Mouse (Mus musculus): ENCODE results near the gene Zbtb37. TPM values are rescaled to one million over a fixed set of nuclear protein-coding genes. Genes with fewer than 3 reads are reported as not detected.

The Zbtb37 gene
- 4.0 and 7.4 TPM in 2 replicates for polyA plus RNA-seq (2015; fragmentation: Nextera tagmentation; extraction: Ambion mirVana)

DNA sequence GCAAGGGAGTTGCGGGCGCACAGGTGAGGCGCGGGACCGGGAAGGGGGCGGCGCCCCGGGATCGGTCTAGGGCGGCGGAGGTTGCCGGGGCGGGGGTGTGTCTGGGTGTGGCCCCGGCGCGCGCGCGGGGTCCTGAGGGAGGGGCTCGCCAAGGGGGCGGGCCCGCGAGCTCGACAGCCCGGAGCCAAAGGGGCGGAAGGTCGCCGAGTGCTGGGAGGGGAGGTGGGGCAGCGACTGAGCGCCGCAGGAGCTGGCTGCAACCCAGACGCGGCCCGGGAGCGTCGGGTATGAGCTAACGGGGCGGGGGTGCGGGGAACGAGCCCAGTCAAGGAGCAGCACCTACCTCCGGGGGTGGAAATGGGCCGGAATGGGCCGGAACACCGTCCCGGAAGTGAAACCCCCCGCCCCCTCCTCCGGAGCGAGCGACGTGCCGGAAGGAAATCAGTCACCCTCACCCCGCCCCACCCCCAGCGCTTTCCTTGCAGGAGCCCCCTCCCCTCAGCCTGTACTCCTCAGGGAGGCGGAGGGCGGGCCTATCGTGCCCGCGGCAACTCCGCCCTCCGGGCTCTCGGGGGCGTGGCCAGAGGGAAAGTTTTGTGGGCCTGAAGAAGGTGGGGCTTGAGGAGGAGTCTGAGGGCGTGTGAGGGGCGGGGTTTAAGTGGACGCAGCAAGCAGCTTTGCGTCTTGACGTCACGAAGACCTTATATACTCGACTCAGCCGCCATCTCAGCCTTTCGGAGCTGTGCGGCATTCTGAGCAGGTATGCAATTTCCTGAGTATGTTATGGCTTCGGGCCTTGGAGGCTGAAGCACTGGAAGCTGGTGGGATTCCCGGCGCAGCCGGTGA, at the start of gene Zbtb37:
Zbtb37 (minus strand) TSS at position 415 of the 846 bp plus-strand sequence.
- ATAC-seq (ENCODE audit: insufficient read depth, low FRiP score) = peak; percentile 93
- peak within 1 kb of the TSS; percentile 72 for H3K4me2 ChIP-seq (ENCODE audit: low read depth, low read length)
- H3K9me3 ChIP-seq (replicated peaks; ENCODE audit: control insufficient read depth, low read length) = no peaks in the 10 kb centered on the region
- H3K27me3 ChIP-seq (ENCODE audit: control insufficient read depth, insufficient read depth, low read length) = no peaks in the 10 kb centered on the region
- H3K27ac ChIP-seq (ENCODE audit: low read length) = peak within 1 kb of the TSS; percentile 97
- peak within 1 kb of the TSS; percentile 94 for H3K9ac ChIP-seq (ENCODE audit: low read length)
- H3K36me3 ChIP-seq (ENCODE audit: control insufficient read depth, insufficient read depth, low read length) = peaks cover 33% of the 10 kb centered on the region
- H3K4me3 ChIP-seq (replicated peaks; ENCODE audit: low read length) = peak within 1 kb of the TSS; percentile 62
- peaks cover 9% of the 10 kb centered on the region for H3K4me1 ChIP-seq (ENCODE audit: control insufficient read depth, insufficient read depth, low read length)
- WGBS = under 1% methylated on average over 73 of the region's 76 CpGs

DNA sequence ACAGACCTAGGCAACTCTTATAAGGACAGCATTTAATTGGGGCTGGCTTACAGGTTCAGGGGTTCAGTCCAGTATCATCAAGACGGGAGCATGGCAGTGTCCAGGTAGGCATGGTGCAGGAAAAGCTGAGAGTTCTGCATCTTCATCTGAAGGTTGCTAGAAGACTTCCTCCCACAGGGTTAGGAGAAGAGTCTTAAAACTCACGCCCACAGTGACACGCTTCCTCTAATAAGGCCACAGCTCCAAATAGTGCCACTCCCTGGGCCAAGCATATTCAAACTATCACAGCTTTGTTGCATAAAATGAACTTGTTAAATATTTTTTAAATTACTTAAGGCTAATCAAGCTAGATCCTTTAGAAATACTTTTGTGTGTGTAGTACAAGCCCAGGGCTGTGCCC, 42.6 kb upstream of the Zbtb37 start:
- H3K36me3 ChIP-seq (ENCODE audit: control insufficient read depth, insufficient read depth, low read length) = peaks cover 8% of the 10 kb centered on the region
- WGBS = 85% methylated on average over 3 of the region's 3 CpGs

DNA sequence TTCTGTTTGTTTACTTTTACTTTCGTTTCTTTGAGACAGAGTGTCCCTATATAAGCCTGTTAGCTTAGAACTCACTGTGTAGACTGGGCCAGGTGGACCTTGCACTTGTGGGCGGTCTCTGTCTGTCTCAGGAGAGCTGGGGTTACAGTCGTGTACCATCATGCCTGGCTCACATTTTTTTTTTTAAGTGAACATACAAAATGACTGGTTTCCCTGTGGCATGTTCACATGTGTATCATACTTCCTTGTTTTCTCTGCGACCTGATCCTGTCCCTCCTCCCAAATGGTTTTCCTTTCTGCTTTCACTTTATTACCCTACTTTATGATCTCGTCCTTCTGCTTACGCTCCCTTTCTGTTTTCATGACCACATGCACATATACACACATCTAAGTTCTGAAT, 41.6 kb upstream of the Zbtb37 start:
- Histone ChIP-seq H3K4me1 (ENCODE audit: control insufficient read depth, insufficient read depth, low read length) (peaks cover 18% of the 10 kb centered on the region), H3K36me3 (ENCODE audit: control insufficient read depth, insufficient read depth, low read length) (peaks cover 3% of the 10 kb centered on the region; the same call in 1 of the 2 replicates), H3K9ac (ENCODE audit: low read length) (no peak overlapping the region), H3K4me3 (replicated peaks; ENCODE audit: low read length) (no peak overlapping the region), H3K9me3 (replicated peaks; ENCODE audit: control insufficient read depth, low read length) (no peaks in the 10 kb centered on the region), H3K4me2 (ENCODE audit: low read depth, low read length) (no peak overlapping the region), H3K27me3 (ENCODE audit: control insufficient read depth, insufficient read depth, low read length) (no peaks in the 10 kb centered on the region), H3K27ac (ENCODE audit: low read length) (no peak overlapping the region)
- ATAC-seq (ENCODE audit: insufficient read depth, low FRiP score) = no peak
- WGBS = 75% methylated on average over 6 of the region's 6 CpGs

More for the DNA sequence above, 42.6 kb upstream of the Zbtb37 start:
- Histone ChIP-seq H3K4me3 (replicated peaks; ENCODE audit: low read length) (no peak overlapping the region), H3K9ac (ENCODE audit: low read length) (no peak overlapping the region), H3K4me2 (ENCODE audit: low read depth, low read length) (no peak overlapping the region), H3K27ac (ENCODE audit: low read length) (no peak overlapping the region), H3K9me3 (replicated peaks; ENCODE audit: control insufficient read depth, low read length) (no peaks in the 10 kb centered on the region), H3K27me3 (ENCODE audit: control insufficient read depth, insufficient read depth, low read length) (no peaks in the 10 kb centered on the region), H3K4me1 (ENCODE audit: control insufficient read depth, insufficient read depth, low read length) (peaks cover 14% of the 10 kb centered on the region)
- no peak for ATAC-seq (ENCODE audit: insufficient read depth, low FRiP score)

DNA sequence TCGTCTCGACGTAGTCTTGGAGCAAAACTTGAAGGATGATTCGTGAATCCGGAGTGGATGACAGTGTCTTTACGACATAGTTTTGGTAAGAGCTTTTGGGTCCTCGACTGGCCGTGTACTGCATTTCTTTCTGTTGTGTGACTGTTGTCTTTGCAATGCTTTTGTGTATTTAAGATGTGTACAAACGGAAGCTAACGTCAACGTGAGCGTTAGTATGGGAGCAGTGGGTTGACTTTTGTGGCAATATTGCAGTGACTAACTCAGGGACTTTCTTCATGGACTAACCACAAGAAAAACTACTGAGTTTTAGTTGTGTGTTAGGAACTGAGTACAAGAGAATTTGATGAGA, 36.6 kb upstream of the Zbtb37 start:
- under 1% methylated on average over 12 of the region's 12 CpGs for WGBS
- peaks cover 18% of the 10 kb centered on the region for H3K4me1 ChIP-seq (ENCODE audit: control insufficient read depth, insufficient read depth, low read length)
- peak overlapping the region; percentile 80 for H3K27ac ChIP-seq (ENCODE audit: low read length)
- H3K36me3 ChIP-seq (ENCODE audit: control insufficient read depth, insufficient read depth, low read length) = no peaks in the 10 kb centered on the region
- H3K4me3 ChIP-seq (replicated peaks; ENCODE audit: low read length) = peak overlapping the region; percentile 88
- H3K9me3 ChIP-seq (replicated peaks; ENCODE audit: control insufficient read depth, low read length) = no peaks in the 10 kb centered on the region
- no peaks in the 10 kb centered on the region for H3K27me3 ChIP-seq (ENCODE audit: control insufficient read depth, insufficient read depth, low read length)
- peak overlapping the region; percentile 86 for H3K9ac ChIP-seq (ENCODE audit: low read length)
- no peak for ATAC-seq (ENCODE audit: insufficient read depth, low FRiP score)
- H3K4me2 ChIP-seq (ENCODE audit: low read depth, low read length) = peak overlapping the region; percentile 76

DNA sequence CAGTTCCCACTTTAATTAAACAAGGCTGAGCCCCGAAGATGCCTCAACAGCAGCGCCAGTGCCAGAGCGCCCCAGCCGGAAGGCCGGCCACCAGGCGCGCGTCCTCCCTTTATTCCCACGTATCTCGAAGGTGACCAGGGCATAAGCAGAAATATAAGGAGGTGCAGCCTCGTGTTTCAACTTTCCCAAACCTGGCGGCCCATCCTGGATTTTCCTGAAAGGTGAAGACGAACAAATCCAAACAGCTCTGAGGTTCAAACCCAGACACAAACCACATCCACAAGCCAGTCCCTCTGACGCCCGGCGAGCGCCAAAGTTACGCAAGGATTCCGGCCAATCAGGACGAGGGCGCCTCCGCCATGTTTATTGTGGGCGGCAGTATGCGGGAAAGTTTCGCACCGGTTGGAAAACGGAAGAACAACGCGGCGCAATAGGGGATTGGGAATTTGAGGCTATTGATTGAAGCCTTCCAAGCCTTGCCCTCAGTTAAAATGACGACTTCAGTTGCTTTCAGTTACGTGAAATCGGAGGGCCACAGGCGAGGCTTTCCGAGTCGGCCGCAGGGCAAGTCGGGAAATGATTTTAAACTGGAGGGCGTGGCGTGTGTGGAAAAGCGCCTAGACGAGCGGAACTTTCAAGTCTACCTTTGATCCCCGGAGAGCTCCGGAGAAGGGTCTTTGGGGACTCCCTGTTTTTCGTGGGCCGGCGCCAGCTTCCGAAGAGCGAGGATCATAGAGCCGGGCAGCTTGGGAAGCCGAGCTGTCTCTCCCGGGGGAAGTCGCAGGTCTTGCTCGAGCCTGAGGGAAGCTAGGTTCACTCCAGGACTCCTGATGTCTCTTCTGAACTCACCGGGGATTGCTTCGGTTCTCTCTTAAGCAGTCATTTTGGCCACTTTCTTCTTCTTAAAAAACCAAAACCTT, 36.0 kb upstream of the Zbtb37 start, which contains the start of the genes Dars2 and Cenpl:
Dars2 (minus strand) TSS at position 307 of the 920 bp plus-strand sequence.
Cenpl (plus strand) TSS at position 362 of the 920 bp plus-strand sequence.
- Histone ChIP-seq H3K36me3 (ENCODE audit: control insufficient read depth, insufficient read depth, low read length) (no peaks in the 10 kb centered on the region), H3K4me2 (ENCODE audit: low read depth, low read length) (peak within 1 kb of the TSS; percentile 76), H3K4me3 (replicated peaks; ENCODE audit: low read length) (peak within 1 kb of the TSS; percentile 88), H3K27ac (ENCODE audit: low read length) (peak within 1 kb of the TSS; percentile 80), H3K9me3 (replicated peaks; ENCODE audit: control insufficient read depth, low read length) (no peaks in the 10 kb centered on the region), H3K4me1 (ENCODE audit: control insufficient read depth, insufficient read depth, low read length) (peaks cover 18% of the 10 kb centered on the region), H3K27me3 (ENCODE audit: control insufficient read depth, insufficient read depth, low read length) (no peaks in the 10 kb centered on the region), H3K9ac (ENCODE audit: low read length) (peak within 1 kb of the TSS; percentile 86)
- under 1% methylated on average over 57 of the region's 57 CpGs for WGBS
- peak; percentile 97 for ATAC-seq (ENCODE audit: insufficient read depth, low FRiP score)

DNA sequence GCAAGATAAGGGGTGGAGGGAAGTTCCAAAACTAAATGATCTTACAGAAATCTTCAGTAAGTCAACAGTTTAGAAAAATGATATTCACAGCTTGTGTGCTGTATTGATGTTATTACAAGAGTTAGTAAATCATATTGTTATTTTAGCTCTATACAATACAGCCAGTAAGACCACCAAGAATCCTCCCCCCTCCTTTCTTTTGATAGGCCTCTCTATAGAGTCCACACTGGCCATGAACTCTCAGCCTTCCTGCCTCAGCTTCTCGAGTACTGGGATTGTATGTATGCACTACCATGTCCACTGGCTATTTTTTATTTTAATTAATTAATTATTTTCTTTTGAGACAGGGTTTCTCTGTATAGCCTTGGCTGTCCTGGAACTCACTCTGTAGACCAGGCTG, 28.7 kb upstream of the Zbtb37 start:
- H3K9ac ChIP-seq (ENCODE audit: low read length) = no peak overlapping the region
- H3K27me3 ChIP-seq (ENCODE audit: control insufficient read depth, insufficient read depth, low read length) = no peaks in the 10 kb centered on the region
- WGBS = 86% methylated on average over 1 of the region's 1 CpGs
- no peak overlapping the region for H3K4me3 ChIP-seq (replicated peaks; ENCODE audit: low read length)
- no peaks in the 10 kb centered on the region for H3K9me3 ChIP-seq (replicated peaks; ENCODE audit: control insufficient read depth, low read length)
- H3K27ac ChIP-seq (ENCODE audit: low read length) = no peak overlapping the region
- no peak for ATAC-seq (ENCODE audit: insufficient read depth, low FRiP score)
- no peaks in the 10 kb centered on the region for H3K36me3 ChIP-seq (ENCODE audit: control insufficient read depth, insufficient read depth, low read length)
- H3K4me2 ChIP-seq (ENCODE audit: low read depth, low read length) = no peak overlapping the region
- H3K4me1 ChIP-seq (ENCODE audit: control insufficient read depth, insufficient read depth, low read length) = no peaks in the 10 kb centered on the region

DNA sequence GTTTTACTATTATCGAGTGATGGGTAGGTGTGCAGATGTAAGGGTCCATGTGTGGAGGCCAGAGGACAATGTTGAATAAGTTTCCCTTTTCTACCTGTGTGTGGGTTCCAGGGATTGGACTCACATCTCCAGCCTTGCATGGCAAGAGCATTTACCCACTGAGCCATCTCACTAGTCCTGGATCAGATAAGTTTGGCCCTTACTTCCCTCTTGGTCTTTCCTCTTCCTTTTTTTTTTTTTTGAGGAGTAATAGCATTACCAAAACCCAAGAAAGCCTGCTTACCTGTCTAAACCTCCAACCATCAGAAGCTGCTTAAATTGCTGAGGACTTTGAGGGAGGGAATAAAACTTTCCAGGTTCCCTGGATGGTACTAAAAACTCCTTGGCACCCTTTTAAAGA, 22.5 kb upstream of the Zbtb37 start:
- Histone ChIP-seq H3K9me3 (replicated peaks; ENCODE audit: control insufficient read depth, low read length) (no peaks in the 10 kb centered on the region), H3K4me2 (ENCODE audit: low read depth, low read length) (no peak overlapping the region), H3K9ac (ENCODE audit: low read length) (no peak overlapping the region), H3K27me3 (ENCODE audit: control insufficient read depth, insufficient read depth, low read length) (no peaks in the 10 kb centered on the region), H3K4me1 (ENCODE audit: control insufficient read depth, insufficient read depth, low read length) (no peaks in the 10 kb centered on the region), H3K4me3 (replicated peaks; ENCODE audit: low read length) (no peak overlapping the region), H3K36me3 (ENCODE audit: control insufficient read depth, insufficient read depth, low read length) (peaks cover 3% of the 10 kb centered on the region), H3K27ac (ENCODE audit: low read length) (no peak overlapping the region)
- 90% methylated on average over 1 of the region's 1 CpGs for WGBS
- no peak for ATAC-seq (ENCODE audit: insufficient read depth, low FRiP score)

DNA sequence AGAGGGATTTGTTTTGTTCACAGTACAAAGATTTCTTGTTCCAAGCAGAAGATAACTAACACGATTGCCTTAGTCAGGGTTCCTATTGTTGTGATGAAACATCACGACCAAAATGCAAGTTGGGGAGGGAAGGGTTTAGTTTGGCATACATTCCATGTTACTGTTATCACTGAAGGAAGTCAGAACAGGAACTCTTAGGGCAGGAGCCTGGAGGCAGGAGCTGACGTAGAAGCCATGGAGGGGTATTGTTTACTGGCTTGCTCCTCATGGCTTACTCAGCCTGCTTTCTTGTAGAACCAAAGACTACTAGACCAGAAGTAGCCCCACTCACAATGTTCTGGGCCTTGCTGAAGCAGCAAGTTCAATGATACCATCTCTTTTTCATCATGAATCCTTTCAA, 12.3 kb upstream of the Zbtb37 start:
- H3K4me3 ChIP-seq (replicated peaks; ENCODE audit: low read length) = no peak overlapping the region
- no peaks in the 10 kb centered on the region for H3K9me3 ChIP-seq (replicated peaks; ENCODE audit: control insufficient read depth, low read length)
- no peak overlapping the region for H3K4me2 ChIP-seq (ENCODE audit: low read depth, low read length)
- no peak for ATAC-seq (ENCODE audit: insufficient read depth, low FRiP score)
- no peak overlapping the region for H3K27ac ChIP-seq (ENCODE audit: low read length)
- H3K36me3 ChIP-seq (ENCODE audit: control insufficient read depth, insufficient read depth, low read length) = peaks cover 13% of the 10 kb centered on the region; the same call in 1 of the 2 replicates
- WGBS = 83% methylated on average over 3 of the region's 3 CpGs
- no peak overlapping the region for H3K9ac ChIP-seq (ENCODE audit: low read length)
- no peaks in the 10 kb centered on the region for H3K27me3 ChIP-seq (ENCODE audit: control insufficient read depth, insufficient read depth, low read length)
- H3K4me1 ChIP-seq (ENCODE audit: control insufficient read depth, insufficient read depth, low read length) = no peaks in the 10 kb centered on the region
